Mouse (Mus musculus): ENCODE measurements around the gene Mcpt8.
"Not testable (repeated sequence)": the region's sequence is repeated elsewhere in the genome, so short reads cannot be mapped to it uniquely, and the experiment has no call there.

Gene Mcpt8

DNA sequence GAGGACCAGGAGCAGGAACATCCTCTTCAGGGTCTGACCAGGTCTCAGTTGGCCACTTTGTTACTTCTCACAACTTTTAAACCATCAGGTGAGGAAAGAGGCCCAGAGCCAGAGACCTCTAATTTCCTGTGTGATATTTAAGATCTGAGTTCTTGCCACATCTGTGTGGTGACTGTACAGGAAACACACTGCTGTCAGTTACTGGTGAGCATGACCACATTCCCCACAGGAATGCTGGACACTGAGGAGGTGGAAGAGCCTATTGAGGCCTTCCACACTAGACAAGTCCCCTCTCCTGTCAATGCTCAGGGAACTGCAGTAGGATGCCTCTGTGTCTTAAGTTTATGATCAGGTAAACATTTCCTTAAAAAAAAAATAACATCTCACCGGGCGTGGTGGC is at the start of gene Mcpt8:
TSS of gene Mcpt8 (minus strand) at position 107 of the 400 bp plus-strand sequence.
- no peak for DNase-seq (ENCODE audit: low read depth, low spot score)

DNA sequence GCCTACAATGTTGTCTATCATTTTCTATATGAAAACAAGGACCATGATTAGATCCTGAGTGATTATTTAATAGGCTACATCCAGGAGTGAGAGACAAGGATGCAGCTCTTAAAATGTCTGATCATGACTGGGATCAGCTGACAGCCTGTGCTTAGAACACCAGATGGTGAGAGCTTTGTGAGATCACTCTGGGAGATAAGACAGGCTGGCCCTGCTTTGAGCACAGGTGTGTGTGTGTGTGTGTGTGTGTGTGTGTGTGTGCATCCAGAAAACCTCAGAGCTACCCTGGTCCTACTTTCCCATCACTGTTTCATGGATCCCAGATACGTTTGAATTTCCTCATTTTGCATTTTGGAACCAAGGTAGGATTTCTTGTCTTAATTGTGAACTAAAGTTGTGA is 48.6 kb upstream of the Mcpt8 start:
- DNase-seq (ENCODE audit: low read depth, low spot score): not testable (repeated sequence)

- not testable (repeated sequence) for DNase-seq (ENCODE audit: low read depth, low spot score)
Measured at GRCm38 (mm10) chr14:56132508-56132907, 47.4 kb upstream of the Mcpt8 start, which contains the start of gene Gzmd. TSS of gene Gzmd (minus strand) at chr14:56132608.

- no peak for DNase-seq (ENCODE audit: low read depth, low spot score)
Measured at GRCm38 (mm10) chr14:56128341-56128740, 43.3 kb upstream of the Mcpt8 start.

GRCm38 (mm10) chr14:56123516-56123915 is 38.4 kb upstream of the Mcpt8 start:
- no peak for DNase-seq (ENCODE audit: low read depth, low spot score)

DNA sequence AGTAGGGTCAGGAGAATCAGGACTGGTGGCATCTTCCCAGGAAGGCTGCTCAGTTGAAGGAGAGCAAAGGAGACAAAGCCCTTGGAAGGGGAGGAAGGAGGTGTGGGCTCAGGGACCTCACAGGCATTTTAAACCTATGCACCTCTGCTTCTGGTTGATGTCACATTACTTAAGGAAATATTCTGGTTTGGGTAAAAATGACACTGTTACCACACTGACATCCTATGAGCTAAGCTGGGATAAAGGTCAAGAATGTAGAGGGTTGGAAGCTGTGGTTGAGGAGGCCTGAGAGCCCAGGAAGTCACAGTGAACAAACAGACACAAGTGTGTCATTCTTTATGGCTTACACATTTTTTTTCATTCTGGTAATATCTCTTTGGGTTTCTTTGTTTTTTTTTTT is 35.5 kb upstream of the Mcpt8 start, which contains the start of gene Gzme:
TSS of gene Gzme (minus strand) at position 101 of the 400 bp plus-strand sequence.
- no peak for DNase-seq (ENCODE audit: low read depth, low spot score)

GRCm38 (mm10) chr14:56115531-56116310 is 30.6 kb upstream of the Mcpt8 start:
- DNase-seq (ENCODE audit: low read depth, low spot score): not testable (repeated sequence)

DNA sequence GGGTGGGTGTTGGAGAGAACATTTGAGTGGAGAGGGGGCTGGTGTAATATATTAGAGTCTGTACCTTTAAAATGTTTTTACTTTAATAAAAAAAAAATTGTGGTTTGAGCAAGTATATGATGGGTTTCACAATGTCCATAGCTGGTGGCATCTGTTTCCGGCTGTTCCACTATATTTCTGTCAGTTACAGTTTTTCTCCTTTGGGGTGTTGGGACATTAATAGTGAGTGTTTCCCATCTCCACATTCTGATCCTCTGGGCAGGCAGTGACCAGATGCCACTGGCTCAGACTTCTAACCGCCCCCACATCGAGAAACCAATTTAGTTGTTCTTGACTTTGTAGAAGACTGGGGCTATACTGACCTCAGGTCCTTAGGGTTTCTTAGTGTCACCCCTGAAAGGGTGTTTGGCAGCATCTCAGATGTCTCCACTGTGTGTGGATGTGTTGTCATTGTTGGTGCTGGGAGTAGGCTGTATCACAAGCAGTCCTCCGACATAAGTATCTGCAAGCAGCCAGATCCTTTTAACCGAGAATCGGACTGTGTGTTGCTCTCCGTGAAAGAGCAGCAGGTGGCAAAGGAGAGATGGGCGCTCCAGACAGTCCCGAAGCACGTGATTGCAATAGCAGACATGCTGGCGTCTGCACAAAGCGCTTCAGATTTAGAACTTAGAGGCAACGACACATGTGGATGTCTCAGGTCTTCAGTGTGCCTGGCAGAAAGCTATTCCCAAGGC is 20.5 kb upstream of the Mcpt8 start:
- no peak for DNase-seq (ENCODE audit: low read depth, low spot score)

DNA sequence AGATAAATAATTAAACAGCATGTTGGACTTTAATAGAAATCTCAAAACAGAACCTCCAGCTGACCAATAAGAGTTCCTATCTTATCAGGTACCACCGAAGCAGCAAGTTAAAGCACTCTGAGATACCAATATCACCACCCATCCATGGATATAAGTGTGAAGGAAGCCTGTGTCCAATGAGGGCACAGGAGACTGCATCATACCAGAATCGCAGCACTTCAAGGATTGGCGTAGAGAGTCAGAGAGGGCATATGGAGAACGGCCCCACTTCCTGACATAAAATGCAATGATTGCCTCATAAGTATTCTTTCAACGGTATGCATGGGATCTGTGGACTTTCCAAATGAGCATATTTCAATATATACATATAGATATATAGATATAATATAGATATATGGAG is 19.9 kb upstream of the Mcpt8 start:
- no peak for DNase-seq (ENCODE audit: low read depth, low spot score)

DNA sequence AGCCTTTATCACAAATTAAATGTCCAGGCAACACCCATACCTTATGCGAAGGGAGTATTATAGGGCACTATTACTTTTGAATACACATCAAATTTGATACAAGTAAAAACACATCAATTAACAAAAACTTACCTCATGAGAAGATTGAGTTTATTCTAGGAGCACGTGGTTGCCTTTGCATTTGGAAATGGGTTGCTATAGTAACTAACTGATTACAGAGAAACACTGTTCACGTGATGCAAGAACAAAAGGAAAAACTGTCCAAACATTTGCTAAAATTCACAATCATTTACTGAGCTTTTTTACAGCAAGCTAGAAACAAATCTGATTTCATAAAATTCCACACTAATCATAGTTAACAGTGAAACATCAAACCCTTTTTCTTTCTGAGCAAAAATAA is 18.4 kb upstream of the Mcpt8 start:
- DNase-seq (ENCODE audit: low read depth, low spot score): no peak

GRCm38 (mm10) chr14:56102386-56102785 is 17.3 kb upstream of the Mcpt8 start, which contains the start of gene Ctsg:
TSS of gene Ctsg (minus strand) at chr14:56102574.
- DNase-seq (ENCODE audit: low read depth, low spot score): no peak

DNA sequence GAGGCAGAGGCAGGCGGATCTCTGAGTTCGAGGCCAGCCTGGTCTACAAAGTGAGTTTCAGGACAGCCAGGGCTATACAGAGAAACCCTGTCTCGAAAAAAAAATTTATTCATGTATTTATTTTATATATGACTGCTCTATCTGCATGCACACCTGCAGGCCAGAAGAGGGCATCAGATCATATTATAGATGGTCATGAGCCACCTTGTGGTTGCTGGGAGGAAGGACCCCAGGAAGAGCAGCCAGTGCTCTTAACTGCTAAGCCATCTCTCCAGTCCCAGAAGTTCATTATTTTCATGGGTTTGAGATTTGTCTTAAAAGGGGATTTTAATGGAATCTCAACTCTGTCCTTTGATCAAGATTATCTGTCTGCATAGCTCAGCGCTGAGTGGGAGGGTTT is 13.9 kb upstream of the Mcpt8 start:
- DNase-seq (ENCODE audit: low read depth, low spot score): no peak

DNA sequence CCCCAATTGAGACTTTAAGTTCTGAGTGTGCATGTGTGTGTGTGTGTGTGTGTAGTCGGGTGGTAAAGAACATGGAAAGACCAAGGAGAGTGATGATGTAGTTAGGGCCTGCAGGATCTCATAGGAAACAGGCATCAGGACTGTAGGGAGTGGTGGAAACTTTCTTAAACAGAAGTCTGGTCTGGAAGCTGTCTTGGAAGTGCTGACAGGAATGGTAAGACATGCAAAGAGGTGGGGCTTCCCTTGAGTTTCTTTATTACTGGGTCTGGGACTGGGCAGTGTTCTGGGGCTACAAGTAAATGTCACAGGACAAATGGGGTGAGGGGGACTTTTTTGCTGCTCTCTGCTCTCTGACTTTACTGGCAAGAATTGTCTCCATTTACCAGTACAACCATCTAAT is 12.5 kb upstream of the Mcpt8 start:
- no peak for DNase-seq (ENCODE audit: low read depth, low spot score)

DNA sequence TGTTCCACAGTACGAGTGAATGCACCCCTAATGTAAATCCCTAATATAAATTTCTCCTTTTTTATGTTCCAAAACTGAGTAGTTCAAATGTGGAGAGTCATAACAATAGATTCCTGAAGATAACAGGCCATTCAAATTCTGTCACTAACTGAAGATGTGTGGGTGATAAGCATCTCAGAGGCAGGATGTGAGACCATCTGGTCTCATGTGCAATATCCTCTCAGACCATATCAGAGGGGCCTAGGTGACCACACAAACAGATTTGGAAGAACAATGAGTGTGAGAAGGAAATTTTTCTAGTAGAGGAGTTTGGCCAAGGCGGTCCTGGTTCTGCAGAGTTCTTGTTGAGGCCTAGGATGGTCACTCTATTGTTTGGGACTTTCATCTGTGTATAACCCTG is 8.3 kb upstream of the Mcpt8 start:
- no peak for DNase-seq (ENCODE audit: low read depth, low spot score)

DNA sequence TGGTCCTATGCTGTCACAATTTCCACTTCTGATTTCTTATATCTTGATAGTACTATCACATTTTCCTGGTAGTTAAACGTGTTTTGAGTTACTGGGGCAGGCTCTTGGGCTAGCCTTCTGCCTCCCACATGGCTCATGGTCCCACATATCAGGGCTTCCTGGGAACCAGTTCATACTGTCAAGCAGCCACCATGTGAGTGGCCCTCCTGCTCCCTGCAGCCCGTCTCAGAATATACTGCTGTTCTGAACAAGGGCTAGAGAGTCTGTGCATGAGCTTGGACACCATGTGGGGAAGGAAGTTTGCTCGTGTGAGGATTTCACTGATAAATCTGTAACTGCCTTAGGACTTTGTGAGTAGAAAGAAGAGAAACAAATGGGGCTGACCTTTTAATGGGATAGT is 1.6 kb upstream of the Mcpt8 start:
- no peak for DNase-seq (ENCODE audit: low read depth, low spot score)

GRCm38 (mm10) chr14:56082016-56082415 is 3.1 kb downstream of the Mcpt8 start:
- DNase-seq (ENCODE audit: low read depth, low spot score): no peak

- DNase-seq (ENCODE audit: low read depth, low spot score): not testable (repeated sequence)
Measured at GRCm38 (mm10) chr14:56062213-56062612, 22.9 kb downstream of the Mcpt8 start, which contains the start of gene Mcpt4. TSS of gene Mcpt4 (minus strand) at chr14:56062313.

GRCm38 (mm10) chr14:56057722-56058121 is 27.4 kb downstream of the Mcpt8 start:
- no peak for DNase-seq (ENCODE audit: low read depth, low spot score)

DNA sequence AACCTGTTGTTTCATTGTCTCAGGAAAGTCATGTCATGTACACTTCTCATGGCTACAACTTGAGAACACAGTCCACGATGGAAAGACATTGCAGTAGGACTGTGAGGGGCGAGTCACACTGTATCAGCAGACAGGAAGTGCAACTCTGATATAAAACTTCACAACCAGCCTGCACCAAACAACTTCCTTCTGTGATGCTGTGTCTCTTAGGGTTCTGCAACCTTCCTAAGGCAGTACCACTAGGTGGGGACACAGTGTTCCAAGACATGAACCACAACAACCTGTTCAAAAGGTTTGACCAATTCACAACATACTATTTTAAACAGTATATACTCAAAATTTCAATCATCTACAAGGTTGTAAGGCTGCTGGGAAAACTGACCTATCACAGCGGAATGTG is 29.7 kb downstream of the Mcpt8 start:
- no peak for DNase-seq (ENCODE audit: low read depth, low spot score)

DNA sequence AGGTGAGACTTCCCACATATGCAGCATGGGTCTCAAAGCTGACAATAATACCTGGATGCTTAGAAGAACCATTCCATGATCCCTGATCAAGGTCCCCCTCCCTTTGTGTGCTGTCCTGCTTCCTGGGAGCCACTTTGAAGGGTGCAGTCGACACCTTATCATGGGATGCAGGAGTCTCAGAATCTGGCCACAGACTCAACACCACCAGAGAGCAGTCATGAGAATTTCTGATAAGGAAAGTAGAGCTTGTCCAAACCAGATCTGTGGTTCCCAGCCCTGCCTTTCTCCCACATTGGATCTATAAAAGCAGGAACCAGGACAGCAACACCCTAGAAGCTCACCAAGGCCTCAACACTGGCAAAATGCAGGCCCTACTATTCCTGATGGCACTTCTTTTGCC is 43.3 kb downstream of the Mcpt8 start, which contains the start of gene Mcpt2:
TSS of gene Mcpt2 (plus strand) at position 250 of the 400 bp plus-strand sequence.
- not testable (repeated sequence) for DNase-seq (ENCODE audit: low read depth, low spot score)

GRCm38 (mm10) chr14:56034433-56034832 is 50.6 kb downstream of the Mcpt8 start:
- DNase-seq (ENCODE audit: low read depth, low spot score): no peak

Data from WW6 (cell line).